Mouse (Mus musculus) ovary, postnatal 10 days (tissue): ENCODE measurements around the gene Rassf4.

Experiments used
- DNase-seq: peaks from one replicate; pipeline ENCODE4 v3.0.0; 2022; ENCODE audit warnings: low spot score

The Rassf4 gene

DNA sequence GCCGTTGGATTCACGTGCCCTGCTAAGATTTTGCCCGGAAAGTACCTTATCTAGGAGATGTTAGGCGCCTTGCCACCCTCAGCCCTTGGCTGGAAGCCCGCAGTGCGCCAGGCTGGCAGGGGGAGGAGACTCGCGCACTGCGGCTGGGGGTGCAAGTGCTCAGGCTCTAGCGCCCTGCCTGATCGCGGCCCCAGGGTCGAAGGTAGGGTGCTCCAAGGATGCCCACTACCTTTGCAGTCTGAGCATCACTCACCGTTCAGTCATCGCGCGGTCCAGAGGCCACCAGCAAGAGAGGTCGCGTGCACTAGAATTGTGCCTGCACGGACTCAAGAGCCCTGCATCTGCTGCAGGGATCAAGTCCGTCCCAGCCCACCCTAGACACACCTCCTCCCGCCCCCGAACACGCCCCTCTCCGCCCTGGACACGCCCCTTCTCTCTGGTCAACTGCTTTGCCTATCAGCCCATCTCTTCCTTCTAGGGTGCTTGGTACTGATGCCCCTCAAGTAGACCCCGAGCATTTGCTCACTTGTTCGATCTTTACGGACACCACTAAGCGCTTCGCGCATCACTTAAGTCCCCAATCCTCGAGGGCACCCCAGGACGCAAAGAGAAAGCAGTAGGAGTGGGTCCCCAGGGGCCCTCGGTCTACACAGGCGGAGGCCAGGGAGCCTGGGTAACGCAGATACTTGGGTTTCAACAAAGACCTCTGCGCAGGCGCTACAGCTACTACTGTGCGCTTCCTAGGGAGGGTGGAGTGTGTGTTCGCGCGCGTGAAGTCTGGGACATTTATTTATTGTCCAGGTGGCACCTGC lies at the start of gene Rassf4:
Gene Rassf4 (minus strand): TSS at position 482 of the 812 bp plus-strand sequence.
- DNase-seq = peak; percentile 66

DNA sequence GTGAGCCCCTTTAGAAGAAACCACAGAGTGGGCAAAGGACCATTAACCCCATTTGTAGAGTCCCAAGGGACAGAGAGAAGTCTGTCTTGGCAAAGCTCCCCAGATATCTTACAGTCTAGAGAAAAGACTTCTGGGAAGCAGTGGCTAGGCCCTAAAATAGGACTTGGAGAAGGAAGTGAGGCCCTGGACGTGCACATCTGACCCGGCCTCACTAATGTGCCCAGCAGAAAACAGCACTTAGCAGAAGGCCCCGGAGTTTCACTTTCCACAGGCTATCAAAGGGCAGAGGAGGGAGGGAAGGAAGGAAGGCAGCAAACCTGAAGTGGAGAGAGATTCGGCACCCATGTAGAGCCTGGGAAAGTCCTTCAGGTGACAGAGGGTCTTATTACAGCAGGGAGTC lies 45.2 kb upstream of the Rassf4 start:
- DNase-seq = no peak

DNA sequence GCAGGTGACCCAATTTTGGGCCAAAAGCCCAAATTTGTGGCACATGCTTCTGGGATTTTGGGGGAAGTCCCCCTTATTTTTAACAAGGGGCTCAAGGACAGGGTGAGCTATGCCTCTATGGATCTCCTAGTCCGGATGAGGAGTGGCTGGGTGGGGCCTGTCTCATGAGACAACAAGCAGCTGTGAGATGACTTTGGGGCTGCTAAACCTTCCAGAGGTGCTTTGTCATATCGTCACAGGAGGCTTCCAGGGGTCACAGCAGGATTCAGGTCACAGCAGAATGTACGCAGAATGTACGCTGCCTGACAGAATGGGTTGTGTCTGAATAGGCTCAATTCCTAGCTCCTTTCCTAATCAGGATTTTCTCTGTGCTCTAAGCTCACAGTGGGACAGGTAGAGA lies 44.6 kb upstream of the Rassf4 start:
- DNase-seq = no peak

DNA sequence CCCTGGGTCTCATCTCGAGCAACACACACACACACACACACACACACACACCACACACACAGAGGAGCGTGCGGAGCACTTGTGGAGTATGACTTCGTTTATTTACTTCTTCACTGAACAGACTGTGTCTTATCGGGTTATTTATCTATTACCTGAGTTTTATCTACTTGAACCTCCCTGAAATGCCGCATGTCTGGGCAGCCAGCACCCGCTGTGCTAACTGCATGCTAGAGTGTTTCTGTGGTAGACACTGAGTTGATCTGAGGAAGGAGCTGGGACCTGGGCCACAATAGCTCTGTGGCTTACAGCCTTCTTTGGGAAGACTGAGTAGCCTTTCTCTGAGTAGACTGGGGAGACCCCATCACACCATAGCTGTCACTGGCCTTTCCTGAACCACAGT lies 44.1 kb upstream of the Rassf4 start:
- no peak for DNase-seq

DNA sequence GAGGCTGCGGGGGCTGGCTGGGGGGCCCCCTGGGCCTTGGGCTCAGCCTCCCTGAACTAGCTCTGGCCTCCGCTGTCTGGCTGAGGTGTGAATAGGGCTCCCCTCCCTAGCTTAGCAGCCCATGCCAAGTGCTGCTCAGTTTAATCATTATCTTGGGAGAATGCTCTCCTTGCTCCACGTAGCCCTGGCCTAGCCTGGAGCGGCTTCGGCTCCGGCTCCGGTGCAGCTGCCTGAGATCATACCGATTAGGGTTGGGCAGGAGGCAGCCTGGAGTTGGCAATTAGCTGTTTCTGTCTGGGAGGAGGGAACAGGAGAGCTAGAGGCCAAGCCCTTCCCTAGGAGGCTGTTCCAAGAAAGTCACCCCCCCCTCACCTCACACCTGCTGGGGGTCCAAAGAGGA lies 42.9 kb upstream of the Rassf4 start, which contains the start of gene Tmem72:
Gene Tmem72 (minus strand): TSS at position 248 of the 400 bp plus-strand sequence.
- no peak for DNase-seq

DNA sequence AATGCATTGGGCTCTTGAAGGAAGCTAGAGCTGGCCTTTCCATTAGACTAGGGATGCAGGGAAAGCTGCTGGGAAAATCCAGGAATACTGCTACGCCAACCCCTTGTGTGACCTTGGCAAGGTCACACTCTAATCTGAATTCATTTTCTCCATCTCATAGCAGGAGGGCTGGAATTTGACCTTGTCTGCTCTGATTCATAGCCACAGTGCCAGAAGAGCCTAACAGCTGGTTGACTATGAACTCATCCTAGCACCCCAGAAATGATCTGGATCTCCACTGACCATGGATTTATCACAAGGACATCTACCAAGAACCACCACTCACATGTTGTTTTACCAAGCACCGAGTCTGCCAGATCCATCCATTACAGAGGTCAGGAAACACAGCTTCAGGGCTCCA lies 41.4 kb upstream of the Rassf4 start:
- DNase-seq = no peak

DNA sequence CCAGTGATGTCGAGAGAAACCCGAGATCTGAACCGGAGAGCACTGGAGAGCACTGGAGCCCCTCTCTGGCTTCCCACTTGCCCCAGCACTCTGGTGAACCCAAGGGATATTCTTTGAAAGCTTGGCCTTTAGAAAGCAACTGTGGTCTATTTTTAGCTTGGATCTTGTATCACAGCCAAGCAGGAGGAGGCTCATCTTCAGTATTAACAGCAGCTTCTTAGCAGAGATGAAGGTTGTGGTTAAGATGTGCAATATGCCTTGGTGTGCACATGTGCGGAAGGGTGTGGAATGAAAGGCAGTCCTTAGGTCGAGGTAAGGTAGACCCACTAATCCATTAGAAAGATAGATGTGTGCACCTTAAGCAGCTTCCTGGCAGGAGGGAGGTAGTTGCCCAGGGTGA lies 40.8 kb upstream of the Rassf4 start:
- DNase-seq = no peak

DNA sequence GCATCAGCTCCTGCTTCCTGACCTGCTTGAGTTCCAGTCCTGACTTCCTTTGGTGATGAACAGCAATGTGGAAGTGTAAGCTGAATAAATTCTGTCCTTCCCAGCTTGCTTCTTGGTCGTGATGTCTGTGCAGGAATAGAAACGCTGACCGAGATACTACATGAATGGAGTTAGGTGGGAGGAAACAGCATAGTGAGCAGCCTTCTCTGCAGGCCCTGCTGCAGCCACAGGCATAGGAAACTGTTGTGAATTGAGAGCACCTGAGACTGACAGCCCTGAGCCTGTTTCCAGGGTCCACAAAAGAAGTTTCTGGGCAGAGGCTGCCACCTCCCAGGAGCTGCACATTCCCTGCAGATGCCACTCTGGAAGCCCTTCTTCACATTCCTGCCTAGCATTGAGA lies 40.2 kb upstream of the Rassf4 start:
- no peak for DNase-seq

DNA sequence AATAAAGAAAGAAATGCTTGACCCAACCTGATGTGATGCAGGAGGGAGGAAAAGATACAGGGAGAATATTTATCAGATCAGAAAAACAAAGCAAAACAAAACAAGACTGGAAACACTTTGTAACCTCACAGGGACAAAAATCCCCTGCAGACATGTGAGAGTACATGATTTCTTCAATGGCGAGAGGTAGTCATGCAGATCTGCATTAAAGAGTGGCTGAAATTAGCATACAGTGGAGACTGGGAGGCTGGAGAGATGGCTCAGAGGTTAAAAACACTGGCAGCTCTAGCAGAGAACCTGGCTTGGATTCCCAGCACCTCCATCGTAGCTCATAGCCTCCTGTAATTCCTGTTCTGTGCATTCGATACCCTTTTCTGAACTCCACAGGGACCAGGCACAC lies 38.8 kb upstream of the Rassf4 start:
- DNase-seq = no peak

DNA sequence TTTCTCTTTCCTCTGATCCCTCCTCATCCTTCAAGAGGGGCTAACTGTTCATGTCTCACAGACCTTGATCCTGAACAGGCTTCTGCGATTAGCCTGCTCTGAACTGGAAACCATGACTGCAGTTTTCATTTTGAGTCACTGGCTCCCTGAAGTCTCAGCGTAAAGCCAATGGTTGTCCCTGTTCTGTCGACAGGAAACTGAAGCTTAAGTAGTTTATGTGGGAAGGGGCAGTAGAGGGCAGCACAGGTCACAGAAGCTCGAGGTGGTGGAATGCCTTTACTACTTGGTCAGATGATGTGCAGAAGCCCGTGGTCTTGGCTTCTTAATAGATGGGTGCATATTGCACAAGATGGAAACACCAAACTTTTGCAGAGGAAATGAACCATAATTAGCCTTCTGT lies 38.3 kb upstream of the Rassf4 start:
- no peak for DNase-seq

DNA sequence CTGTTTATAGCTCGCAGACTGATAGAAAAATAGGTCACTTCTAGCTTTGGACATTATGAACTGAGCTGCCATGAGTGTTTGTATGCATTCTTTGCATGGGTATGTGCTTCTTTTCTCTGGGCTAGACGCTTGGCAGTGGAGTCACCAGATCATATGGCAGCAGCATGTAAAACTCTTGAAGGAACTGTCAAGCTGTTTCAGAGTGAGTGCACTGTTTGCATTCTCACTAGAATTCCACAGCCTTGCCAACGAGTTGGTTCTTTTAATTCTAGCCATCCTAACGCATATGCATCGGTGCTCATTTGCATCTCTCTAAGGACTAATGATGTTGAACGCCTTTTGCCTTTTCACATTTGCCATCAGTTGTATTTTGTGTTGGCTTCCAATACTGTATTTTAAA lies 30.6 kb upstream of the Rassf4 start:
- DNase-seq = no peak

DNA sequence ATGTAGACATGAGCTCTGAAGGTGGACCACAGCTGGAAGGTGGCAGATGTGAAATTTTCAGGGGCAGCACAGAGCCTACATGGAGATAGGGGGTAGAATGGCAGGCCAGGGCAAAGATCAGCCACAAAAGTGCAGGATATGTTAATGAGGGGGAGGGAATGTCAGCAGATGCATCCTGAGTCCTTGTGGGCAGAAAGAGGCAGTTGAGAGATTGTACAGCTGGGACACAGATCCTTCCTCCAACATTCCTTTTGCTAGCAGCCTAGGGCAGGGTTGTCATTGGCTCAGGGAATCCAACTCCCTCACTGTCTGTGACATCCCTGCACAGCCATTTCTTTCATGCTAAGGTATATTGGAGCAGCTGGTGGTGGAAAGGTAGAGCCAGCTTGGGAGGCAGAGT lies 27.1 kb upstream of the Rassf4 start:
- DNase-seq = no peak

DNA sequence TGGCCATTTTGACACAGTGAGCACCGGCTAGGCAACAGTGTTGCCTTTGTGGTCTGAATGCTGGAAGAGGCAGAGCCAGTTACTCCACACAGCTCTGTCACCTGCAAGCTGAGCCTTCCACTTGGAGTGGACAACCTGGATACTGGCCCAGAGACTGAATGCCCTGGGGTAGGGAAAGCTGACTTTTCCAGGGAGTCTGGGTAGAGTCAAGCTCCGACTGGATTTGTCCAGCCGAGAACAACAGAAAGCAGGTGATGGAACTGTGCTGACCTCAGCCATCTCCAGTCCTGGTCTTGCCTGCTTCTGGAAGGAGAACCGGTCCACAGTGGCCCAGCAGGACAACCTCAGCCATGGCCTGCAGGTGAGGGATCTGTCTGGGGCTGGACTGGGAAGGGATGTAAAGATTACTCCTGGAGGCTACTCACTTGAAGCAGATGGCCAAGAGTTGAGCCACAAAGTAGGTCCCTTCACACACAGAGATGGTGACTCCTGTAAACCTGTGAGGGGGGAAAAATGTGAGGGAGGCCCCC lies 24.2 kb upstream of the Rassf4 start:
- no peak for DNase-seq

DNA sequence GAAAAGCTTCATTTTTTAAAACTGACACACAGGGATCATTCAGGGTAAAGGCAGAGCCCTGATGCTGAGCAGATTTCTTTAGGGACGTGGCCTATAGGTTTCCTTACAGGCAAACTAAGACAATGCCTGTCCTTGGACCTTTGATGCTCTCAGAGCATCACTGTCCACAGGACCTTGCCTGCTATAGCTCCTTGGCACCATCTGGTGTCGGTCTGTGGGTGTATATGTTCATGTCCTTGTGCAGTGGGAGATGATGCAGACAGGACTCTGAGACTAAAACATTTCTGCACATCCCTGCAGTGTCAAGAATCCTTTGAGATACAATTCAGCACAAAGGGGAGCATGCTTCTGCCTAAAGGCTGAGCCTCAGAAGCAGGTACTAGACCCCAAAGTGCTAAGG lies 23.7 kb upstream of the Rassf4 start:
- no peak for DNase-seq

DNA sequence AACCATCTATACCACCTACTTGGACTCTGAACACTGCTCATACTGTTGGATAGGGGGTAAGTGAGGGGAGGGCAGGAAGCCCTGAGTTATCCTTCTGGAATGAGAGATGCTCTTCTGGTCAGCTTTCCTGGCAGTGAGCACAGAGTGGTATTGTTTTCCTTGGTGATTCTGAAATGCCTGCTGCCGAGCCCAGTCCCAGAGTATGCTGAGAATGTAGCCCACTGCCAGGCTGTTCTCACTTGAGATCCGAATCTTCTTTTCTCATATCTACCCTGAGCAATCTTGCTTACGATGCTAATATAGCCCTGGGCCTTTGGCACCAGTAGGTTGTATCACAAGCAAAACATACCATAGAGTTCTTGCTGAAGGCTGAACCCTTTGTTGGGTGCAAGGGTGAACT lies 20.6 kb upstream of the Rassf4 start:
- no peak for DNase-seq

DNA sequence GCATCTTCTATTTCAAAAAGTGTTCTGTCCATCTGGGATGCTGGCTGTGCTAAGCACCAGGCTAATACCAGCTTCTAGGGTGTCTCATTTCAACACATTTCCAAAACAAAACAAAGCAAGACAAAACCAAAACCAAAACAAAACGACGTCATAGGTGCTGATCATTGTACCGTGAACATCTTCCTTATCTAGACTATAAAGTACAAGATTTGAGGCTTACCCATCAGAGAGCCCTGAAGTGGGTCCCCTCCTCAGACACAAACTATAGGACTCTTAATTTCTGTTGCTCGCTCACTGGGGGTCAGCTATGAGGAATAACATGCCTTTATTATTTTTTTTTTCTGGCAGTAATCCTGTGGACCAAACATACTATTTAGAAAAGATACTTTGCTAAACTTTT lies 19.9 kb upstream of the Rassf4 start:
- no peak for DNase-seq

DNA sequence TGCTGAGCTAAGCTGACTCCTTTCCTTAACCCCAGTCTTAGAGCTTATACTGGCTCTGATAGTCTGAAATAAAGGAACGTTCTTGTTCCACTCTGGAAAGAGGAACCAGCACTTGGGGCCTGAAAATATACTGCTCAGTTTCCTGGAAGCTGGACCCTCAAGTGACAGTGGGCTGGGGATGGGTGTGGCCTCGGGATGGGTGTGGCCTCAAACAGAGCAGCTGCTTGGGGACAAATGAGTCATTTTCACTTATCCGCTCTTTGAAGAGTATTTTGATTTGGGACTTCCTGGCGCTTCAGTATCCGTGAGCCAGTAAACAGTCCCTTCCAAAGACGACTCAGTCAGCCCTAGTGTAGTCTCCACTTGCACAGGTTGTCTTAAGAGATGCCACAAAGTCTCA lies 8.6 kb upstream of the Rassf4 start:
- no peak for DNase-seq

DNA sequence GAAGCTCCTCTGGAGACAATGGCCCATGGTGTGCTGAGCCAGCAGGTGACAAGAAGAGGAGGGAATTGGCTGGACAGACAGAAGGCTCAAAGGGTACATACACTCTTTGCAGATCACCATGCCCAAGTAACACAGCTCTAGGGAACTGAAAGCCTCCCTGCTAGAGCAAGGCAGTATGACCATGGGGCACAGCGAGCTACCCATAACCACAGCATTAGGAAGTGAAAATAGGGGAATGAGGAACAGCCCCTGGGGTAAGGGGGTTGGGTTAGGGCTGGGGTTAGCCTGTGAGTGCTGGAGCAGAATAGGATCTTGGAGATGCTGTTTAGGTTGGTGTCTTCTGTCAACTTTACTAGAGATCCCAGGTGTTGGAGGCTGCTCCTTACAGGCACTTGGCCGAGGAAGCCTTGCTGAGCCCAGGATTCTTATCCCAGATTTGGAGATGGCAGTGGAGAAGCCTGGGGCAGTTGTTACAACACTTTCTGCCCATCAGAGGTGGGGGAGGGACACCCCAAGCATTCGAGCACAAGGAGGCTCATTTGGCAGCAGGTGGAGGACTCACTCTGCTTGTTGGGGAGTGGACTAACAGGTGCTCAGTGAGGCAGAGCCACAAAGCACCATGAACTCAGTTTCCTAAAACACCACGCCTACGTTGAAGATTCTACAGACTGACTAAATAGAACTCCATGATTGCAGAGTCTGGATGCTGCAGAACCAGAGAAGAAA lies 6.0 kb upstream of the Rassf4 start:
- no peak for DNase-seq

DNA sequence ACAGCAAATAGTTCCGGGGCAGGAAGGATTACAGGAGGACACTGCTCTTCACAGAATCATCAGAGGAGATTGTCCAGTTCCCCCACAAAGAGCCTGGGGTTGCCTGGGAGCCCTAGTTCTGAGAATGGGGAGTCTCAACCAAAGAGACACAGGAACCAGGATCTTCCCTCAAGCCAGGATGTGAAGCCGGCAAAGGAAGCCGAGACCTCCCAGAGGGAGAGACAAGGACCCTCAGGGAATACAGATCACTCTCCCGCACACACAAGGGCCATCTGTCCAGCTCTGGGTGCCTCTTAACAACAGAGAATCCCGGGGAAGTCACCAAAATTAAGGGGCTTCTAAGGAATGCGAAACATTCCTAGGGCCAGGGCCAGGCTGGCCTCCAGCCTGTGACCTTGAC lies 3.6 kb upstream of the Rassf4 start:
- no peak for DNase-seq

DNA sequence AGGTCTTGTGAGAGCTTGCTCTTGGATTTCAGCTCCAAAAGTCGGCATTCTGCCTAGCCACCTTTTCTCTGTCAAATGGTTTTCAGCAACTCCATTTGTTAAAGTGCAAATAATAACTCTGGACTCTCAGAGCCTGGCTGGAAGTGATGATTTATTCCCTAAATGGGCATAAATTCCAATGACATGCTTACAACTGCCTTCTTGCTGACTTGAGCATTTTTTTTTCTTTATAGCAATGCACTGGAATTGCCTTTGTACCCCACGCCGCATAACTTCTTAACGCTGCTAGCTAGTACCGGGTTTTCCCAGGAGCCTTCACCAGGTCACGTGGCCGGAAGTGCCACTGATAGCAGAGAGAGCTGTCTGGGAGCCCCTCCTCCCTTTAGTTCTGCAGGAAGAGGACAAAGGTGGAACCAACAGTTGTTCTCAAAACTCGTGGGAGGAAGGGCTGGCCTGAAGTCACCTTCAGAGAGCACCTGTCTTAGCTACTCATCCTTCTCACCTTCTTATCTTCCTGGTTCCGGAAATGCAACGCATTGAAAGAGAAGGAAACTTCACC lies 2.7 kb upstream of the Rassf4 start:
- DNase-seq = no peak

DNA sequence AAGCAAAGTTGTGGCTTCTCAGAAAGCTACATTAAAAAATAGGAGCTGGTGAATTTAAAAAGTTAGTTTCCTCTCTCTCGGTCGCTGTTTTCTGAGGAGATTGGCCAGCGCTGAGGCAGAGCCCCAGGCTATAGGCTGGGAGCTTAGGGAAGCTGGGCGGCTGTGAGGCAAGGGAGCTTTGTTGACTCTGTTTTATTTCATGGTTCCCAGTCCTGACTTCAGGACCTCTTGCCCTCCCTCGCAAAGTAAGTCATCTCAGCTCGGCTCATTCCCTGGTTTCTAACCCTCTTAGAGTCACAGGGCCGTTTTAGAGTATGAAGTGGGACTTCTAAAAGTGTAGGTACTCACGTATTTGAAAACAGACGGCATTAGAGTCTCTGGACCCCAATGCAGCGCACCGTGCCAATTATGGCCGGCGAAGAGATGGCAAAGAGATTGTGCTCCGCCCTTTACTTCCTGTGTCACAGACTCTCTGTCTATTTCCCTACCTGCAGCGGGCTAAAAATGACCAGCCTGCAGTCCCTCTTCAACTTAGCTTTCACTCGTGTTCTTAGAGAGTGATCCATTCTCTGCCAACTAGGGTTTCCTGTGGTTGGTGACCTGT lies 633 bp upstream of the Rassf4 start:
- no peak for DNase-seq

DNA sequence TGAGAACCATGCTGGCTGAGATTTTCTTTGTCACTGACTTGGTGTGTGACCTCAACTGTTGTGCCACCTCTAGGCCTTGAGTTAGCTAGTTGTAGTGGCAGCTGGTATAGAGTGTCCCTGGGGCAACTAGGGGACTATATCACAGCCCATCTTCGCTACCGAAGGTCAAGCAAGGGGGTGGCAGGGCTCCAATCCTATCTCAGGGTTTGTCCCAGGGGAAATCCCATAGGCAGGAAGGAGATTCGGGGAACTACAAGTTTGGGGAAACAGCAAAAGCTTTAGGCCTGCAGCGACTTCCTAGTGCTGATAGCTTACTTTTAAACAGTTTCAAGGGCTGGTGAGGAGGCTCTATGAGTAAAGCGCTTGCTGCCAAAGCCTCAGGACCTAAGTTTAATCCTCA lies 1.4 kb downstream of the Rassf4 start:
- no peak for DNase-seq

DNA sequence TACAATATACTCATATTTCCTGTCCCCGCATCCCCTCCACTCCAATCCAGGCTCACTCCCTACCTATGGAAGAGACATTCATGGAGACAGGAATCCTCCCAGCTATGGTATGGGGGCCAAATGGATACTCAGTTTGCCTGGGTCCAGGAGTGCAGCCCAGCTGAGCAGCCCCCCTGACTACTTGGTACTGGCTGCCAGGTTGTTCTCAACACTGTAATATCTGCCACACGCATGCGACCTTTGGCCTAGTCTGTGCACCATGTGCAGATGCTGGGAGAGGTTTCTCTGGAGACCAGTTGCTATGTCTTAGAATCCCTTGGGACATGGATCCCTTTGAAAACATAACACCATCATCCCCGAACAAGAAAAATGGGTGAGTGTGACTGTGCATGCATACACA lies 2.0 kb downstream of the Rassf4 start:
- DNase-seq = no peak
